Comparison of ENCODE assay signal across 13 mouse cellular contexts in genomic region chr1:74329899-74330431, GRCm38 (mm10). TPM values are rescaled to one million over a fixed set of nuclear protein-coding genes. Genes with fewer than 3 reads are reported as not detected.
A peak's percentile ranks its signal among the peaks of the same experiment; 100 is the strongest.
DNase-seq lines count a peak whose midpoint lies in the region; ATAC-seq and TF ChIP-seq lines count a peak whose summit lies in the region.
"Had no signal": no experiment of that assay in that cellular context is flagged by ENCODE, and none has a peak within 500 bp of the region (broad histone marks: within the 10 kb centered on the region; RNA-seq: fewer than 3 reads in every experiment).

No protein-coding gene starts in this region.

- H3K27me3 ChIP-seq in heart, adult 2 months (ENCODE audit: control insufficient read depth, insufficient read depth, low read length): no peaks in the 10 kb centered on the region
- H3K27me3 ChIP-seq in lung, postnatal 0 days (replicated peaks; ENCODE audit: insufficient read depth, low read length): no peaks in the 10 kb centered on the region
- no peaks in the 10 kb centered on the region for H3K27me3 ChIP-seq in stomach, embryonic 14.5 days (ENCODE audit: control insufficient read depth, insufficient read depth, low read length)
- H3K27me3 ChIP-seq: limb, embryonic 12.5 days had no signal

- peak; percentile 37 for ATAC-seq in lung, postnatal 0 days
- no peak for ATAC-seq in stomach, embryonic 14.5 days (ENCODE audit: insufficient number of reproducible peaks, insufficient read depth, low FRiP score, low read depth)

- no peak overlapping the region for H3K4me3 ChIP-seq in heart, adult 2 months
- H3K4me3 ChIP-seq in lung, postnatal 0 days (ENCODE audit: low read depth, low read length): no peak overlapping the region
- H3K4me3 ChIP-seq in lung, adult 2 months (replicated peaks; ENCODE audit: extremely low read depth, low read depth, low read length): no peak overlapping the region
- H3K4me3 ChIP-seq in stomach, embryonic 14.5 days (ENCODE audit: low read depth, low read length): no peak overlapping the region
- H3K4me3 ChIP-seq: hindbrain, embryonic 10.5 days; limb, embryonic 12.5 days had no signal

- 0 out of 2 replicates have a peak, but pooled peaks cover 1% of the 10 kb centered on the region for H3K79me2 ChIP-seq in heart, adult 2 months (replicated peaks; ENCODE audit: control insufficient read depth, insufficient read depth, low read length)

- H3K9me3 ChIP-seq in lung, postnatal 0 days (ENCODE audit: low read length): no peaks in the 10 kb centered on the region
- H3K9me3 ChIP-seq in stomach, embryonic 14.5 days (ENCODE audit: control insufficient read depth, low read depth, low read length): no peaks in the 10 kb centered on the region
- H3K9me3 ChIP-seq: hindbrain, embryonic 10.5 days; limb, embryonic 12.5 days had no signal

- H3K4me2 ChIP-seq in lung, postnatal 0 days (replicated peaks; ENCODE audit: low read depth, low read length): no peak overlapping the region
- H3K4me2 ChIP-seq in stomach, embryonic 14.5 days (replicated peaks; ENCODE audit: low read depth, low read length): no peak overlapping the region
- H3K4me2 ChIP-seq: limb, embryonic 12.5 days had no signal

- H3K4me1 ChIP-seq in heart, adult 2 months (ENCODE audit: control insufficient read depth, insufficient read depth, low read length): peaks cover 16% of the 10 kb centered on the region
- H3K4me1 ChIP-seq in lung, postnatal 0 days (ENCODE audit: insufficient read depth, low read depth, low read length): peaks cover 19% of the 10 kb centered on the region
- peaks cover 12% of the 10 kb centered on the region for H3K4me1 ChIP-seq in lung, adult 2 months (ENCODE audit: control insufficient read depth, insufficient read depth, low read length)
- H3K4me1 ChIP-seq in stomach, embryonic 14.5 days (ENCODE audit: control insufficient read depth, insufficient read depth, low read length): peaks cover 15% of the 10 kb centered on the region

- TF ChIP-seq EP300 in heart, adult 2 months (IDR thresholded peaks at IDR 0.05; ENCODE audit: insufficient read depth, low read depth, low read length): no peak
- peak; percentile 87 for TF ChIP-seq EP300 in lung, postnatal 0 days (IDR thresholded peaks at IDR 0.05)

- no peak overlapping the region for H3K9ac ChIP-seq in heart, adult 2 months (ENCODE audit: low read depth, low read length)
- H3K9ac ChIP-seq in lung, postnatal 0 days (replicated peaks; ENCODE audit: low read depth): no peak overlapping the region
- no peak overlapping the region for H3K9ac ChIP-seq in stomach, embryonic 14.5 days (replicated peaks; ENCODE audit: low read depth, low read length)
- H3K9ac ChIP-seq: limb, embryonic 12.5 days had no signal

- no peak for TF ChIP-seq CTCF in heart, adult 2 months (IDR thresholded peaks at IDR 0.05)
- no peak for TF ChIP-seq CTCF in lung, postnatal 0 days (IDR thresholded peaks at IDR 0.05)
- no peak for TF ChIP-seq CTCF in lung, adult 2 months (IDR thresholded peaks at IDR 0.05; ENCODE audit: insufficient read depth, low read length)

- peak overlapping the region; percentile 33; the same call in 1 of the 2 replicates for H3K27ac ChIP-seq in heart, adult 2 months
- peak overlapping the region; percentile 68 for H3K27ac ChIP-seq in lung, postnatal 0 days (ENCODE audit: low read length)
- peak overlapping the region; percentile 1; the same call in 1 of the 2 replicates for H3K27ac ChIP-seq in stomach, embryonic 14.5 days (ENCODE audit: low read length)
- H3K27ac ChIP-seq: limb, embryonic 12.5 days had no signal

- intact Hi-C loops in heart, adult 2 months (cut with DNase I): loop anchor here (2.0 kb wide), 1 partner anchor 15 kb away; no protein-coding TSS in a partner anchor

- DNase-seq in heart, adult 2 months: no peak
- no peak for DNase-seq in heart, adult 9 months (ENCODE audit: low spot score in 2 of 2)
- DNase-seq in lung, postnatal 0 days (ENCODE audit: low spot score): peak; percentile 59
- DNase-seq in lung, adult 2 months: no peak
- DNase-seq in kidney, adult 9 months: peak; percentile 59
- no peak for DNase-seq in right cerebral cortex, postnatal 25 days
- no peak for DNase-seq in right cerebral cortex, postnatal 36 days (ENCODE audit: low spot score in 2 of 2)
- DNase-seq: B cell, adult 2 months; gastrocnemius, postnatal 10 days; right cerebral cortex, adult 18-20 months had no signal

- 72% methylated on average over 7 of the region's 7 CpGs for WGBS in heart, adult 2 months
- 42% methylated on average over 7 of the region's 7 CpGs for WGBS in lung, postnatal 0 days
- 48% methylated on average over 7 of the region's 7 CpGs for WGBS in lung, adult 2 months
- WGBS in stomach, embryonic 14.5 days: 66% methylated on average over 7 of the region's 7 CpGs

- no peak for TF ChIP-seq POLR2A in heart, adult 2 months (IDR thresholded peaks at IDR 0.05; ENCODE audit: insufficient read depth, low read depth, low read length)
- TF ChIP-seq POLR2A in lung, adult 2 months (IDR thresholded peaks at IDR 0.05; ENCODE audit: borderline replicate concordance, extremely low read depth, low read depth, low read length): no peak

- H3K36me3 ChIP-seq in heart, adult 2 months (ENCODE audit: control insufficient read depth, insufficient read depth, low read length): no peaks in the 10 kb centered on the region
- H3K36me3 ChIP-seq in lung, postnatal 0 days (ENCODE audit: insufficient read depth, low read length): no peaks in the 10 kb centered on the region
- no peaks in the 10 kb centered on the region for H3K36me3 ChIP-seq in stomach, embryonic 14.5 days (ENCODE audit: control insufficient read depth, insufficient read depth, low read length)

RNA-seq across cellular contexts. Expression of gene Tmbim1, which starts 24.5 kb away (rescaled TPM):
- total RNA-seq in heart, adult 2 months (2021): 10 to 100 TPM; 41.3 to 48.1 TPM
- 97.1 and 148 TPM in 2 replicates for polyA plus RNA-seq in heart, adult 2 months (2012; rRNA removed)
- polyA plus RNA-seq in lung, postnatal 0 days (2015; fragmentation: Nextera tagmentation; extraction: Ambion mirVana): 148 and 149 TPM in 2 replicates
- polyA plus RNA-seq in lung, adult 2 months (2012; rRNA removed): 567 and 655 TPM in 2 replicates
- polyA plus RNA-seq in stomach, embryonic 14.5 days (2014; fragmentation: Nextera tagmentation; extraction: Ambion mirVana): 50.1 and 53.9 TPM in 2 replicates

RNA-seq across cellular contexts. Expression of gene Catip, which starts 31.9 kb away (rescaled TPM):
- under 1 TPM; 0.29 to 0.34 TPM for total RNA-seq in heart, adult 2 months (2021)
- 1.1 and 2.3 TPM in 2 replicates for polyA plus RNA-seq in heart, adult 2 months (2012; rRNA removed)
- 3.4 and 5.1 TPM in 2 replicates for polyA plus RNA-seq in lung, postnatal 0 days (2015; fragmentation: Nextera tagmentation; extraction: Ambion mirVana)
- 10.2 TPM in 2 replicates for polyA plus RNA-seq in lung, adult 2 months (2012; rRNA removed)
- 0.69 and 0.81 TPM in 2 replicates for polyA plus RNA-seq in stomach, embryonic 14.5 days (2014; fragmentation: Nextera tagmentation; extraction: Ambion mirVana)

RNA-seq across cellular contexts. Expression of gene Slc11a1, which starts 45.0 kb away (rescaled TPM):
- 1 to 10 TPM; 5.2 to 5.8 TPM for total RNA-seq in heart, adult 2 months (2021)
- polyA plus RNA-seq in heart, adult 2 months (2012; rRNA removed): 12.3 and 13.0 TPM in 2 replicates
- 4.6 and 4.8 TPM in 2 replicates for polyA plus RNA-seq in lung, postnatal 0 days (2015; fragmentation: Nextera tagmentation; extraction: Ambion mirVana)
- 33.3 and 41.8 TPM in 2 replicates for polyA plus RNA-seq in lung, adult 2 months (2012; rRNA removed)
- 5.3 and 6.1 TPM in 2 replicates for polyA plus RNA-seq in stomach, embryonic 14.5 days (2014; fragmentation: Nextera tagmentation; extraction: Ambion mirVana)

RNA-seq across cellular contexts. Expression of gene Pnkd, which starts 45.2 kb away (rescaled TPM):
- 100 to 1,000 TPM; 126 to 140 TPM for total RNA-seq in heart, adult 2 months (2021)
- polyA plus RNA-seq in heart, adult 2 months (2012; rRNA removed): 104 and 113 TPM in 2 replicates
- polyA plus RNA-seq in lung, postnatal 0 days (2015; fragmentation: Nextera tagmentation; extraction: Ambion mirVana): 88.7 and 91.4 TPM in 2 replicates
- polyA plus RNA-seq in lung, adult 2 months (2012; rRNA removed): 63.0 and 63.5 TPM in 2 replicates
- polyA plus RNA-seq in stomach, embryonic 14.5 days (2014; fragmentation: Nextera tagmentation; extraction: Ambion mirVana): 122 and 132 TPM in 2 replicates

RNA-seq across cellular contexts. Expression of gene Aamp, which starts 45.4 kb away (rescaled TPM):
- total RNA-seq in heart, adult 2 months (2021): 100 to 1,000 TPM in 1 of 2 experiments, 10 to 100 TPM in 1; 89.3 to 100 TPM
- polyA plus RNA-seq in heart, adult 2 months (2012; rRNA removed): 116 and 135 TPM in 2 replicates
- 213 and 214 TPM in 2 replicates for polyA plus RNA-seq in lung, postnatal 0 days (2015; fragmentation: Nextera tagmentation; extraction: Ambion mirVana)
- 141 and 172 TPM in 2 replicates for polyA plus RNA-seq in lung, adult 2 months (2012; rRNA removed)
- polyA plus RNA-seq in stomach, embryonic 14.5 days (2014; fragmentation: Nextera tagmentation; extraction: Ambion mirVana): 240 and 261 TPM in 2 replicates

Comparison
In these comparisons a context has a peak if more than half of its experiments do, and no peak if none do; other contexts are left out.
1. DNase-seq: peak in lung, postnatal 0 days (single experiment) and kidney, adult 9 months (single experiment); none in heart, adult 2 months (0 of 2), heart, adult 9 months (0 of 2), lung, adult 2 months (single experiment), right cerebral cortex, postnatal 25 days (single experiment) and right cerebral cortex, postnatal 36 days (0 of 2).
2. H3K27ac ChIP-seq: peak in every context shown above with its lines; median percentile 68 in lung, postnatal 0 days; 33 in heart, adult 2 months; 1 in stomach, embryonic 14.5 days.